Mouse (Mus musculus) liver, embryonic 14.5 days (tissue): ENCODE measurements around the gene Abca4. TPM values are rescaled to one million over a fixed set of nuclear protein-coding genes. Genes with fewer than 3 reads are reported as not detected.
A peak's percentile ranks its signal among the peaks of the same experiment; 100 is the strongest.

Experiments used
- ATAC-seq: fragments of 200-750 bp; cut with Nextera tagmentation; 2 replicates; pipeline ENCODE4 v1.8.0; 2017; ENCODE audit warnings: moderate number of reproducible peaks, mild to moderate bottlenecking, moderate library complexity; ENCODE audit not compliant: insufficient read depth
- DNase-seq, 3 experiments: peaks; one replicate each; pipeline ENCODE4 v3.0.0-alpha.2; 2012 to 2013; ENCODE audit warnings: low read depth in 3 of 3, low spot score in 3 of 3
- H3K27ac ChIP-seq: fragments of 300-500 bp; sonication (generic); 2 replicates; pipeline ENCODE4 v1.5.1; 2014; ENCODE audit warnings: moderate library complexity, mild to moderate bottlenecking, control low read depth, inconsistent platforms
- H3K27me3 ChIP-seq: fragments of 300-500 bp; sonication (generic); 2 replicates; pipeline ENCODE4 v1.6.1; 2014; ENCODE audit warnings: mild to moderate bottlenecking, low read length, moderate library complexity; ENCODE audit not compliant: control insufficient read depth, insufficient read depth
- H3K36me3 ChIP-seq: fragments of 300-500 bp; sonication (generic); replicated peaks from 2 replicates; pipeline ENCODE4 v1.6.1; 2014; ENCODE audit warnings: low read depth; ENCODE audit not compliant: control insufficient read depth, insufficient read depth
- H3K4me1 ChIP-seq, 2 experiments: fragments of 200-500 bp in 1 of 2; fragments of 300-500 bp in 1 of 2; sonication (generic) in 1 of 2; replicated peaks; 2 replicates each; pipeline ENCODE4 v1.6.1; 2012 to 2014; ENCODE audit warnings: antibody characterized with exemption in 1 of 2, inconsistent platforms in 1 of 2, low read length in 1 of 2; ENCODE audit not compliant: control insufficient read depth in 2 of 2, insufficient read depth in 2 of 2
- H3K4me2 ChIP-seq: fragments of 300-500 bp; sonication (generic); 2 replicates; pipeline ENCODE4 v1.6.1; 2014; ENCODE audit warnings: low read depth, mild to moderate bottlenecking, control low read depth, moderate library complexity
- H3K4me3 ChIP-seq, 2 experiments: fragments of 200-500 bp in 1 of 2; fragments of 300-500 bp in 1 of 2; sonication (generic) in 1 of 2; 2 replicates each; pipeline ENCODE4 v1.5.1; 2012 to 2014; ENCODE audit warnings: low read depth in 2 of 2, low read length in 2 of 2, mild to moderate bottlenecking in 2 of 2, control low read depth in 1 of 2, inconsistent platforms in 1 of 2, moderate library complexity in 1 of 2; ENCODE audit not compliant: insufficient read depth in 1 of 2
- H3K9ac ChIP-seq: fragments of 300-500 bp; sonication (generic); replicated peaks from 2 replicates; pipeline ENCODE4 v1.6.1; 2014; ENCODE audit warnings: mild to moderate bottlenecking, control low read depth, moderate library complexity
- H3K9me3 ChIP-seq: fragments of 300-500 bp; sonication (generic); 2 replicates; pipeline ENCODE4 v1.6.1; 2016; ENCODE audit warnings: low read length, mixed read lengths; ENCODE audit not compliant: control insufficient read depth
- CTCF ChIP-seq: IDR thresholded peaks from 2 replicates; pipeline ENCODE4 v1.5.1; 2016; ENCODE audit warnings: antibody characterized with exemption, low read depth, control low read depth
- EP300 ChIP-seq: IDR thresholded peaks from 2 replicates; pipeline ENCODE4 v1.6.1; 2016; ENCODE audit warnings: antibody characterized with exemption, low read depth
- WGBS: fragments of 180-500 bp; shearing (Covaris S2); extraction: QIAGEN DNeasy Blood & Tissue Kit; methylation state at CpG from one replicate; pipeline ENCODE4 v1.1.7; 2014; ENCODE audit not compliant: insufficient replicate concordance; 5-methylcytosine and 5-hydroxymethylcytosine counted together
- polyA plus RNA-seq, 2 experiments: library from polyadenylated mRNA; depleted of rRNA in 1 of 2; stranded (reverse) in 1 of 2; unstranded in 1 of 2; fragments of >200 nt; fragmentation: Nextera tagmentation in 1 of 2; extraction: Ambion mirVana in 1 of 2; gene quantifications; 2 replicates each; pipeline versions ENCODE4 v1.2.1 to v1.2.3; 2012 to 2014

The Abca4 gene
- polyA plus RNA-seq, 2 experiments = 0.35 to 0.53 TPM

DNA sequence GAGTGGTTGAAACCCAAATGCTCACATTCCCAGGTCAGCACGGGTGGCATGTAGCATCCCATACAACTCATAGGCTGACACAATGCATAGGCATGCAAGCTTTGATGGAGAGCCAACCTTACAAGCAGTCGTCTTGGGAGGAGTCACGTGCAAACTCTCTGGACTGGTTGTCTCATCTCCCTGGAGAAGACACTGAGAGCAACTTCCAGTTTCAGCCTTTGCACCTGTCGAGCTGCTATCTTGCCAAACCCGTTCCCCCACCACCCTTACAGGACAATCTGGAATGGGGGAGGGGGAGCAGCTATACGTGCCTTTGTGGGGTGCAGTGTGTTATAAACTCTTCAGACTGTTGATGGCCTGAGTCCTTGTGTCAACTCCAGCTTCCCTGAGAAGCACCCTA lies 4.9 kb downstream of the Abca4 start:
- H3K27me3 ChIP-seq = peaks cover 2% of the 10 kb centered on the region
- 35% methylated on average over 6 of the region's 6 CpGs for WGBS
- no peaks in the 10 kb centered on the region for H3K36me3 ChIP-seq
- no peak for ATAC-seq
- no peak overlapping the region for H3K4me3 ChIP-seq
- no peaks in the 10 kb centered on the region for H3K9me3 ChIP-seq
- H3K27ac ChIP-seq = no peak overlapping the region
- H3K4me1 ChIP-seq = peaks cover 0 to 2% of the 10 kb centered on the region in 2 experiments; a peak in 1 of 4 replicates
- no peak for TF ChIP-seq EP300
- no peak overlapping the region for H3K9ac ChIP-seq
- DNase-seq = no peak
- H3K4me2 ChIP-seq = no peak overlapping the region

DNA sequence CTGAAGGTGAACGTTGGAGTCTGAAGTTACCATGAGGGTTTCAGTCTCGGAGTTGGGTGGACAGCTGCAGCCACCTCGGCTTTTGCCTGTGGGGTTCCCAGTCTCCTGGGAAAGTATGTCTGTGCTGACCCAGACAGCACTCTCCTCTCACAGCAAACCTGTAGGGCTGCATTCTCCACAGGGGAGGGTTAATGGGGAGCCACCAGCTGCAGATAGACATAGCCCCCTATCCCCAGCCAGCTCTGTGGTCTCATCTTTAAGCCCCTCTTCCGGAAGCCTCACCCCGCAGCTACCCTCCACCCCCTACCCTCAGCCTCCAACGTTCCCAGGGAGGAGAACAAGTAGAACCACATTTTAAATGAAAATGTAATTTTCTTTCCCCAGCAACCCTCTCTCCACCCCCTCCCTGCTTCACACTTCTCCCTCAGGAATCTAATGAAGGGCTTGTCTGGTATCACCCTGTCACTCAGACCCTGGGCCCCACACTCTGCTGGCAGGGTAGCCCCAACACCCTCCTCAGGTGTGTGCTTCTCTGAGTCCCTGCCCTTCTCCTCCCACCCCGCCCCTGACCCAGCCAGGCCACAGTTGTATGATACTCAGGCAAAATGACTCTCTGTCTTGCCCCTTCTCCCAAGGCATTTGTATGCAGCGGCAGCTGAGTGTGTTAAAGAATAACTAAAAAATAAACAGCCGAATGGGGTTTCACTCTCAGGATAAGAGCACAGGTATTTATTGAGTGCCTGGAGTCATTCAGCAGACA lies 14.4 kb downstream of the Abca4 start:
- ATAC-seq = no peak

DNA sequence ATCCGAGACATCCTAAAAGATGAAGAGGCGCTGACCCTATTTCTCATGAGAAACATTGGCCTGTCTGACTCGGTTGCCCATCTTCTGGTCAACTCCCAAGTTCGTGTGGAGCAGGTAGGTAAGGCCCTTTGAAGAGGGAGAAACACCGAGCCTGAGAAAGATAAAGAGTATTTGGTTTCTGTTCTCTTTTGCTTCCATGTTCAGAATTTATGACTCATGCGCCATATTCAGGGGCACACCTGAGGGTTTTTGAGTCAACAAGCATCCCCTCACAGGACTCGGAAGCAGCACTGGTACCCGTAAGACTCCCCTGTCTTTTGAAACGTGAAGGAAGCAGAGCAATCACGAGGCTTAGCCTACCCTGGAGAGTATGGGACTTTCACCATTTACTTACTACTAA lies 18.3 kb downstream of the Abca4 start:
- ATAC-seq (no peak), DNase-seq (no peak)
- 62% methylated on average over 10 of the region's 10 CpGs for WGBS
- TF ChIP-seq CTCF = no peak
- no peak for TF ChIP-seq EP300
- no peak overlapping the region for H3K4me3 ChIP-seq
- H3K4me1 ChIP-seq = no peaks in the 10 kb centered on the region
- H3K27ac ChIP-seq = no peak overlapping the region
- H3K36me3 ChIP-seq = no peaks in the 10 kb centered on the region
- H3K9ac ChIP-seq = no peak overlapping the region
- H3K4me2 ChIP-seq = no peak overlapping the region
- no peaks in the 10 kb centered on the region for H3K9me3 ChIP-seq
- H3K27me3 ChIP-seq = no peaks in the 10 kb centered on the region

More for the DNA sequence above, 14.4 kb downstream of the Abca4 start:
- TF ChIP-seq CTCF (no peak), EP300 (no peak)
- H3K9ac ChIP-seq = no peak overlapping the region
- H3K4me1 ChIP-seq = no peaks in the 10 kb centered on the region; a peak in 1 of 4 replicates
- no peak overlapping the region for H3K27ac ChIP-seq
- 40% methylated on average over 9 of the region's 9 CpGs for WGBS
- no peak overlapping the region for H3K4me2 ChIP-seq
- H3K27me3 ChIP-seq = no peaks in the 10 kb centered on the region
- no peaks in the 10 kb centered on the region for H3K9me3 ChIP-seq
- no peaks in the 10 kb centered on the region for H3K36me3 ChIP-seq
- DNase-seq = no peak
- no peak overlapping the region for H3K4me3 ChIP-seq

DNA sequence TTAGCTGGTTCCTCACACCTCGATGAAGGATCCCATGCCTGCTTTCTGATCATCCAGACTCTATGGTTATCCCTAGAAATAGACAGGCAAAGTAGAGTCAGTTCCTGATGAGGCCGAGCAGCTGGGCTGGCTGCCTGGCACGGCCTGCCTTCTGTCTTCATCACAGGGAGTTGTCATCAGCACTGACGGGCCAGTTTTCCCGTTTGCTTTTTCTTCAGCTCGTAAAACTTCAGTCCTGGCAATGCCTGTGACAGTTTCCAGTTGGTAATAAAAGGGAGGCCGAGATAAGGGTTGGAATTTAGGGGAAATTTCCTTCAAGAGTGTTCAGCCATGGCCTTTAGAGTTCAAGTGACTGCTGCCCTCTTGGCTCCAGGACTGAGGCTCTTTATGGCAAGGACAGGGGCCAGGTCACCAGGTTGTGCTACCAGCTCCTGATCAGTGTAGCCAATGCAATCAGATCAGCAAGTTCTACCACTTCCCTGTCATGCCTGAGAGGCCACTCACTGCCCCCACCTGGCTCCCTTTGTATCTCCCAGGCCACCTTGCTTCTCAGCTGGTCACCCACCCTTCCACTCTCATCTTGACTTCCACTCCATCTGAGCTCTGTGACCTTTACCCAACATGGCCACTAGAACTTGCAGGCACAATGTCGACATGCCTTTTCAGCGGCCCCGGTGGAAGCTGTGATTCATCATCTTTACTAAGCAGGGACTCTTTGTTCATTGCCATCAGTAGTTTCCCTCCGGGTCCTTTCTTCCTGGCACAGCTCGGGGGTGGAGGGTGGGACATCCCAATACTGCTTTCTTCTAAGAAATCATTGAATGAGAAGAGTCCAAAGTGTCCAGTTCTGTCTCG lies 20.5 kb downstream of the Abca4 start:
- H3K9ac ChIP-seq = no peak overlapping the region
- DNase-seq (no peak), ATAC-seq (no peak)
- no peaks in the 10 kb centered on the region for H3K4me1 ChIP-seq
- H3K4me3 ChIP-seq = no peak overlapping the region
- no peak overlapping the region for H3K27ac ChIP-seq
- WGBS = 58% methylated on average over 13 of the region's 13 CpGs
- TF ChIP-seq EP300 = no peak
- TF ChIP-seq CTCF = no peak
- H3K36me3 ChIP-seq = no peaks in the 10 kb centered on the region
- H3K9me3 ChIP-seq = no peaks in the 10 kb centered on the region
- H3K27me3 ChIP-seq = no peaks in the 10 kb centered on the region
- H3K4me2 ChIP-seq = no peak overlapping the region

DNA sequence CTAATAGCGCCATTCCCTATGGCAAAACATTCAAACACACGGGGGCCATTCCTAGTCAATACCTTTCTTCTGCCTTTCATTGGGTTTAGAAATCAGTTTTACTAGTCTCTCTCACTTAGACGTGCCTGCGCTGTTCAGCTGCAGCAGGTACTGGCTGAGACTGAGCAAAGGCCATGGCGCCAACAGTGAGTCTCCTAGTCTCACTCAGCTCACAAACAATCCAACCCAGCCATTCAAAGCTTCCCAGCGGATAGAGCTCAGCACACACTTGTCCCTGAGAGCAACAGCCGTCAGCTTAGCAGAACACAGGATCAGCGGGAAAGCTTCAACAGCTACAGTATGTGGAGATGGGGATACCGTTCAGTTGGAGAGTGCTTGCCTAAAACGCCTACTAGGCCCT lies 27.5 kb downstream of the Abca4 start:
- Histone ChIP-seq H3K36me3 (no peaks in the 10 kb centered on the region), H3K4me1 (peaks cover 0 to 15% of the 10 kb centered on the region in 2 experiments; a peak in 2 of 4 replicates), H3K9me3 (no peaks in the 10 kb centered on the region), H3K27me3 (no peaks in the 10 kb centered on the region), H3K9ac (no peak overlapping the region), H3K4me2 (no peak overlapping the region), H3K4me3 (no peak overlapping the region), H3K27ac (no peak overlapping the region)
- TF ChIP-seq CTCF (no peak), EP300 (no peak)
- ATAC-seq (peak; percentile 21; the same call in 1 of the 2 replicates), DNase-seq (no peak)
- 65% methylated on average over 10 of the region's 10 CpGs for WGBS
